Mouse (Mus musculus): ENCODE results near the gene Atp6v1e1. TPM values are rescaled to one million over a fixed set of nuclear protein-coding genes. Genes with fewer than 3 reads are reported as not detected.

The Atp6v1e1 gene
- polyA plus RNA-seq, 2 experiments, result 75.7 to 114 TPM

DNA sequence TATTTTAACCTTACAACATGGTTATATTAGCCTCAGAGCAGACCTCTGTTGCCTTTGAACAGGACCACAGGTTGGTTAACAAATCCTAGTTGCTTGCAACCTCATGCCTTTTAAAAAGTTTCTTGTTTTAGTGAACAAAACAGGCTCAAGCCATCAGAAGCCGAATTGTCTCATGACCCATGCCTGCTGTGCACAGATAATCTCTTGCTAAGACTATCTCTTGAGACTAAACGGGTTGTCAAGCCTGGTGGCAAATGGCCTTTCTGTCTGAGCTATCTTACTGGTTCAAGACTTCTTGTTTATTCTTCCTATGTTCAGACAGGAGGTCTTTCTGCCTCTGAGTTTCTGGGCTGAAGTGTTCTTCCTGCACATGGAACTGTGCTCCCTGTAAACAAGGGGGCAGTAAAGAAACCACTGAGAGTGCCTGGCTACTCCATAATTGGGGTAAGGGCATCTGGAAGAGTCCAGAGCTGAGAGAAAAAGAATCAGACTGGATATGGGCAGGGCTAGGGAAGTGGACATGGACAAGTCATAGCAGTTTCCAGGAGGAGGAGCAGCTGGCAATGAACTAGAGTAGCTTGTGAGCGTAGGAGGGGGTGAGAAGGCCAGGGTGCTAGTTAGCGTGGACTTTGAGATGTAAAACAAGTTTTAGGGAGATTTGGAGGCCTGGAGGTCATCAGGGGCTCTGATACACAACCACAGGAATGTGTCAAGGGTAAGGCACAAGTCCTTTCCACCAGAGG lies 8.4 kb upstream of the Atp6v1e1 start:
- no peaks in the 10 kb centered on the region for H3K27me3 ChIP-seq (ENCODE audit: control insufficient read depth, insufficient read depth, low read length)
- WGBS, result 60% methylated on average over 4 of the region's 4 CpGs
- no peaks in the 10 kb centered on the region for H3K4me1 ChIP-seq (ENCODE audit: control insufficient read depth, insufficient read depth, low read length)
- no peak overlapping the region for H3K4me2 ChIP-seq (replicated peaks; ENCODE audit: low read depth, low read length, severe bottlenecking)
- H3K27ac ChIP-seq (replicated peaks; ENCODE audit: low read depth, low read length), result no peak overlapping the region
- H3K9ac ChIP-seq (ENCODE audit: low read depth, low read length, severe bottlenecking), result no peak overlapping the region
- no peaks in the 10 kb centered on the region for H3K9me3 ChIP-seq (ENCODE audit: control insufficient read depth, low read length)
- no peak for TF ChIP-seq POLR2A (IDR thresholded peaks at IDR 0.05; ENCODE audit: borderline replicate concordance, extremely low read depth, insufficient read depth, insufficient read length)
- no peaks in the 10 kb centered on the region for H3K36me3 ChIP-seq (ENCODE audit: control insufficient read depth, insufficient read depth, low read length)
- no peak overlapping the region for H3K4me3 ChIP-seq (replicated peaks; ENCODE audit: low read length)
- no peak for ATAC-seq (ENCODE audit: low FRiP score, low read depth)
- no peak for DNase-seq (ENCODE audit: low spot score)

DNA sequence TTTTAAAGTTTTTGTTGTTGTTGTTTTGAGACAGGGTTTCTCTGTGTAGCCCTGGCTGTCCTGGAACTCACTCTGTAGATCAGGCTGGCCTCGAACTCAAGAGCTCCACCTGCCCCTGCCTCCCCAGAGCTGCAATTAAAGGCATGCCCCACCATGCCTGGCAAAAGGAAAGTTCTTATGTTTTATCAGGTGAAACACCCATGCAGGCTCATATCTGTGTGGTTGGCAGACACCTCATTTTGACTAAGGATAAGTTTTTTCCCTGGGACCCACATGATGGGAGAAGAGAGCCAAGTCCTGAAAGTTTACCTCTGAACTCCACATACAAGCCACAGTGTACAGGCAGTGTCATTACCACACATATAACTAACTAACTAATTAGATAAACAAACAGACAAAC lies 7.5 kb upstream of the Atp6v1e1 start:
- no peaks in the 10 kb centered on the region for H3K9me3 ChIP-seq (ENCODE audit: control insufficient read depth, low read length)
- no peaks in the 10 kb centered on the region for H3K27me3 ChIP-seq (ENCODE audit: control insufficient read depth, insufficient read depth, low read length)
- no peak overlapping the region for H3K9ac ChIP-seq (ENCODE audit: low read depth, low read length, severe bottlenecking)
- H3K4me3 ChIP-seq (replicated peaks; ENCODE audit: low read length), result no peak overlapping the region
- DNase-seq (ENCODE audit: low spot score) (no peak), ATAC-seq (ENCODE audit: low FRiP score, low read depth) (no peak)
- H3K36me3 ChIP-seq (ENCODE audit: control insufficient read depth, insufficient read depth, low read length), result no peaks in the 10 kb centered on the region
- WGBS, result 54% methylated on average over 1 of the region's 1 CpGs
- no peak for TF ChIP-seq POLR2A (IDR thresholded peaks at IDR 0.05; ENCODE audit: borderline replicate concordance, extremely low read depth, insufficient read depth, insufficient read length)
- H3K4me2 ChIP-seq (replicated peaks; ENCODE audit: low read depth, low read length, severe bottlenecking), result no peak overlapping the region
- H3K4me1 ChIP-seq (ENCODE audit: control insufficient read depth, insufficient read depth, low read length), result no peaks in the 10 kb centered on the region
- no peak overlapping the region for H3K27ac ChIP-seq (replicated peaks; ENCODE audit: low read depth, low read length)

DNA sequence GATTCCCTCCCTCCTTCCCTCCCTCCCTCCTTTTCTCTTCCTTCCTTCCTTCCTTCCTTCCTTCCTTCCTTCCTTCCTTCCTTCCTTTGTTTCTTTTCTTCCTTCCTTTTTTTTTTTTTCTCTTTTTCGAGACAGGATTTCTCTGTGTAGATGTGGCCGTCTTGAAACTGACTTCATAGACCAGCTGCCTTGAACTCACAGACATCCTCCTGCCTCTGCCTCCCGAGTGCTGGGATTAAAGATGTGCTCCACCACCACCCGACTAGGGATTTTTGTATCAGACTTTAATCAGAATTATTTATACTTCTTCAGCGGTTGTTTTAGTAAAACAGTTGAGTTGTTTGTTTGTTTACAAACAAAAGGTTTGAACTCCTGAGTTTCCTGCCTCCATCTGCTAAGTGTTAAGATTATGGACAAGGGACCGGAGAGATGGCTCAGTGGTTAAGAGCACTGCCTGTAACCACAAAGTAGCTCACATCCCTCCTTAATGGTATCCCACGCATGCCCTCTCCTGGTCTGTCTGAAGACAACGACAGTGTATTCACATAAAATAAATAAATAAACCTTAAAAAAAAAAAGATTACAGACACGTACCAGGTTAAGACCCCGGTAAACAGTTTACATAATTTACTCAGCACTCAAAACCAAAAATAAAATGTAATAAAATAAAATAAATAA lies 483 bp upstream of the Atp6v1e1 start:
- 72% methylated on average over 10 of the region's 10 CpGs for WGBS
- peaks cover 10% of the 10 kb centered on the region for H3K36me3 ChIP-seq (ENCODE audit: control insufficient read depth, insufficient read depth, low read length)
- H3K4me2 ChIP-seq (replicated peaks; ENCODE audit: low read depth, low read length, severe bottlenecking), result peak overlapping the region; percentile 39
- DNase-seq (ENCODE audit: low spot score) (no peak), ATAC-seq (ENCODE audit: low FRiP score, low read depth) (no peak; the same call in 1 of the 2 replicates)
- 0 out of 2 replicates have a peak overlapping the region, but pooled peaks have one; percentile 78 for H3K27ac ChIP-seq (replicated peaks; ENCODE audit: low read depth, low read length)
- no peak for TF ChIP-seq POLR2A (IDR thresholded peaks at IDR 0.05; ENCODE audit: borderline replicate concordance, extremely low read depth, insufficient read depth, insufficient read length)
- 0 out of 2 replicates have a peak, but pooled peaks cover 5% of the 10 kb centered on the region for H3K4me1 ChIP-seq (ENCODE audit: control insufficient read depth, insufficient read depth, low read length)
- H3K27me3 ChIP-seq (ENCODE audit: control insufficient read depth, insufficient read depth, low read length), result no peaks in the 10 kb centered on the region
- no peaks in the 10 kb centered on the region for H3K9me3 ChIP-seq (ENCODE audit: control insufficient read depth, low read length)
- no peak overlapping the region for H3K9ac ChIP-seq (ENCODE audit: low read depth, low read length, severe bottlenecking)
- peak overlapping the region; percentile 98 for H3K4me3 ChIP-seq (replicated peaks; ENCODE audit: low read length)

DNA sequence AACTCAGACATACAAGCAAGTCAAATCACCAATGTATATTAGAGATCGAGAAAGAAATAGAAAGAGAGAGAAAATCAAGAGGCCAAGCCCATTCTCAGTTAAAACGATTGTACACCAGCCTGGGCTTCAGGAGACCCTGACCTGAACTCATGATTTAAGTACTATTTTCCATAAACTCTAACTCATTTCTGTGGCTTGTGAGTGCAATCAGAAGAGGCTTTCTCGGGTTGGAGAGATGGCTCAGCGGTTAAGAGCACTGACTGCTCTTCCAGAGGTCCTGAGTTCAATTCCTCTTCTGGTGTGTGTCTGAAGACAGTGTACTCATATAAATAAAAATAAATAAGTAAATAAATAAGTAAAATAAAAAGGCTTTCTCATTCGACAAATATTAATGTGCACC lies 878 bp downstream of the Atp6v1e1 start:
- H3K4me1 ChIP-seq (ENCODE audit: control insufficient read depth, insufficient read depth, low read length), result 0 out of 2 replicates have a peak, but pooled peaks cover 5% of the 10 kb centered on the region
- no peak overlapping the region for H3K27ac ChIP-seq (replicated peaks; ENCODE audit: low read depth, low read length)
- 53% methylated on average over 5 of the region's 5 CpGs for WGBS

GRCm38 (mm10) chr6:120820941-120821340 lies 1.7 kb downstream of the Atp6v1e1 start:
- H3K27ac ChIP-seq (replicated peaks; ENCODE audit: low read depth, low read length), result no peak overlapping the region
- H3K4me1 ChIP-seq (ENCODE audit: control insufficient read depth, insufficient read depth, low read length), result 0 out of 2 replicates have a peak, but pooled peaks cover 5% of the 10 kb centered on the region
- no peak overlapping the region for H3K9ac ChIP-seq (ENCODE audit: low read depth, low read length, severe bottlenecking)
- DNase-seq (ENCODE audit: low spot score) (no peak), ATAC-seq (ENCODE audit: low FRiP score, low read depth) (no peak)
- H3K9me3 ChIP-seq (ENCODE audit: control insufficient read depth, low read length), result no peaks in the 10 kb centered on the region
- TF ChIP-seq POLR2A (IDR thresholded peaks at IDR 0.05; ENCODE audit: borderline replicate concordance, extremely low read depth, insufficient read depth, insufficient read length), result no peak
- WGBS, result 79% methylated on average over 1 of the region's 1 CpGs
- no peaks in the 10 kb centered on the region for H3K27me3 ChIP-seq (ENCODE audit: control insufficient read depth, insufficient read depth, low read length)
- H3K36me3 ChIP-seq (ENCODE audit: control insufficient read depth, insufficient read depth, low read length), result peaks cover 20% of the 10 kb centered on the region
- H3K4me2 ChIP-seq (replicated peaks; ENCODE audit: low read depth, low read length, severe bottlenecking), result 0 out of 2 replicates have a peak overlapping the region, but pooled peaks have one; percentile 54
- H3K4me3 ChIP-seq (replicated peaks; ENCODE audit: low read length), result no peak overlapping the region

More for the DNA sequence above, 878 bp downstream of the Atp6v1e1 start:
- Histone ChIP-seq H3K9me3 (ENCODE audit: control insufficient read depth, low read length) (no peaks in the 10 kb centered on the region), H3K9ac (ENCODE audit: low read depth, low read length, severe bottlenecking) (peak overlapping the region; percentile 80), H3K27me3 (ENCODE audit: control insufficient read depth, insufficient read depth, low read length) (no peaks in the 10 kb centered on the region), H3K36me3 (ENCODE audit: control insufficient read depth, insufficient read depth, low read length) (peaks cover 20% of the 10 kb centered on the region), H3K4me2 (replicated peaks; ENCODE audit: low read depth, low read length, severe bottlenecking) (peak overlapping the region; percentile 54), H3K4me3 (replicated peaks; ENCODE audit: low read length) (peak overlapping the region; percentile 98)
- TF ChIP-seq POLR2A (IDR thresholded peaks at IDR 0.05; ENCODE audit: borderline replicate concordance, extremely low read depth, insufficient read depth, insufficient read length), result no peak
- DNase-seq (ENCODE audit: low spot score) (no peak), ATAC-seq (ENCODE audit: low FRiP score, low read depth) (no peak)

All from limb, embryonic 14.5 days (tissue).